ENCODE assay signal across 7 mouse cellular contexts in genomic region chr19:6987061-6987903, GRCm38 (mm10). TPM values are rescaled to one million over a fixed set of nuclear protein-coding genes. Genes with fewer than 3 reads are reported as not detected.
DNase-seq lines count a peak whose midpoint lies in the region; ATAC-seq and TF ChIP-seq lines count a peak whose summit lies in the region.

Gene Vegfb (minus strand): TSS chr19:6987651.

- no peaks in the 10 kb centered on the region for H3K9me3 ChIP-seq in hindbrain, postnatal 0 days (ENCODE audit: low read length)
- no peaks in the 10 kb centered on the region for H3K9me3 ChIP-seq in limb, embryonic 10.5 days (replicated peaks)

- H3K36me3 ChIP-seq in hindbrain, postnatal 0 days (ENCODE audit: insufficient read depth, low read length): peaks cover 17% of the 10 kb centered on the region; the same call in 1 of the 2 replicates
- peaks cover 37% of the 10 kb centered on the region for H3K36me3 ChIP-seq in limb, embryonic 10.5 days

- peak within 1 kb of the TSS; percentile 78 for H3K9ac ChIP-seq in hindbrain, postnatal 0 days (replicated peaks; ENCODE audit: low read length)

- H3K27ac ChIP-seq in hindbrain, postnatal 0 days: peak within 1 kb of the TSS; percentile 75
- peak within 1 kb of the TSS; percentile 98 for H3K27ac ChIP-seq in limb, embryonic 10.5 days

- H3K4me1 ChIP-seq in hindbrain, postnatal 0 days (ENCODE audit: insufficient read depth, low read length): no peaks in the 10 kb centered on the region
- H3K4me1 ChIP-seq in limb, embryonic 10.5 days: peaks cover 40% of the 10 kb centered on the region

- 3% methylated on average over 70 of the region's 85 CpGs for WGBS in hindbrain, postnatal 0 days
- WGBS in limb, embryonic 10.5 days: under 1% methylated on average over 82 of the region's 85 CpGs

- H3K4me3 ChIP-seq in hindbrain, postnatal 0 days (ENCODE audit: low read length): peak within 1 kb of the TSS; percentile 58
- H3K4me3 ChIP-seq in limb, embryonic 10.5 days: peak within 1 kb of the TSS; percentile 96

- TF ChIP-seq CTCF in hindbrain, postnatal 0 days (IDR thresholded peaks at IDR 0.05; ENCODE audit: low read depth): no peak

- peak; percentile 52 for ATAC-seq in hindbrain, postnatal 0 days

- peak within 1 kb of the TSS; percentile 79 for H3K4me2 ChIP-seq in hindbrain, postnatal 0 days (ENCODE audit: low read depth, low read length)

- H3K27me3 ChIP-seq in hindbrain, postnatal 0 days (ENCODE audit: insufficient read depth, low read length): no peaks in the 10 kb centered on the region
- H3K27me3 ChIP-seq in limb, embryonic 10.5 days (ENCODE audit: low read depth, poor library complexity, severe bottlenecking): no peaks in the 10 kb centered on the region

- peak; percentile 72 for DNase-seq in adipocyte (ENCODE audit: low spot score)
- DNase-seq in cerebellum, postnatal 25 days: peak; percentile 77 to 86
- peak; percentile 72 for DNase-seq in gastrocnemius, postnatal 10 days
- DNase-seq in hindbrain, postnatal 0 days (ENCODE audit: low spot score): peak; percentile 72
- peak; percentile 82 for DNase-seq in limb, embryonic 10.5 days (ENCODE audit: low spot score)
- DNase-seq in mesoderm, embryonic 11.5 days (ENCODE audit: low read depth, low spot score): peak; percentile 47
- peak; percentile 54 to 81 for DNase-seq in spleen, postnatal 4 days (ENCODE audit: low spot score in 2 of 2)

RNA-seq across cellular contexts. Expression of gene Vegfb, which starts in this region (rescaled TPM):
- total RNA-seq in gastrocnemius, postnatal 10 days (2021): 10 to 100 TPM; 73.4 to 94.4 TPM
- total RNA-seq in hindbrain, postnatal 0 days (2014; rRNA removed): 40.5 and 40.9 TPM in 2 replicates
- polyA plus RNA-seq in hindbrain, postnatal 0 days (2015; fragmentation: Nextera tagmentation; extraction: Ambion mirVana): 90.8 and 92.3 TPM in 2 replicates
- 41.1 and 41.7 TPM in 2 replicates for polyA plus RNA-seq in limb, embryonic 10.5 days (2016; fragmentation: Nextera tagmentation; extraction: Ambion mirVana)

Comparison
In these comparisons a context has a peak if more than half of its experiments do, and no peak if none do; other contexts are left out.
1. Peak in every context shown above with its lines: DNase-seq, ATAC-seq, H3K4me3 ChIP-seq and H3K27ac ChIP-seq.